Mouse (Mus musculus): ENCODE results near the gene Pigc.

Pigc gene

GRCm38 (mm10) chr1:162008208-162008607 lies 39.2 kb downstream of the Pigc start:
- DNase-seq (ENCODE audit: extremely low spot score, low read depth, low spot score): no peak

GRCm38 (mm10) chr1:162008631-162009067 lies 39.7 kb downstream of the Pigc start:
- no peak for DNase-seq (ENCODE audit: extremely low spot score, low read depth, low spot score)

- DNase-seq (ENCODE audit: extremely low spot score, low read depth, low spot score): no peak
These were observed 40.1 kb downstream of the Pigc start for GRCm38 (mm10) chr1:162009086-162009485.

- no peak for DNase-seq (ENCODE audit: extremely low spot score, low read depth, low spot score)
These were observed 42.7 kb downstream of the Pigc start for GRCm38 (mm10) chr1:162011523-162012245.

- no peak for DNase-seq (ENCODE audit: extremely low spot score, low read depth, low spot score)
These were observed 44.6 kb downstream of the Pigc start for GRCm38 (mm10) chr1:162013561-162013960.

GRCm38 (mm10) chr1:162015247-162015862 lies 46.4 kb downstream of the Pigc start:
- DNase-seq (ENCODE audit: extremely low spot score, low read depth, low spot score): no peak

- no peak for DNase-seq (ENCODE audit: extremely low spot score, low read depth, low spot score)
These were observed 48.0 kb downstream of the Pigc start for GRCm38 (mm10) chr1:162016982-162017381.

- DNase-seq (ENCODE audit: extremely low spot score, low read depth, low spot score): no peak
These were observed 49.1 kb downstream of the Pigc start for GRCm38 (mm10) chr1:162017975-162018600.

GRCm38 (mm10) chr1:162018601-162018977 lies 49.6 kb downstream of the Pigc start:
- DNase-seq (ENCODE audit: extremely low spot score, low read depth, low spot score): no peak

GRCm38 (mm10) chr1:162020303-162020731 lies 51.3 kb downstream of the Pigc start:
- no peak for DNase-seq (ENCODE audit: extremely low spot score, low read depth, low spot score)

GRCm38 (mm10) chr1:162020766-162021165 lies 51.8 kb downstream of the Pigc start:
- no peak for DNase-seq (ENCODE audit: extremely low spot score, low read depth, low spot score)

All from hindlimb bud, embryonic 11.5 days (tissue).